Mouse (Mus musculus): ENCODE results near the gene Ttc9c.
A peak's percentile ranks its signal among the peaks of the same experiment; 100 is the strongest.
"Not testable (repeated sequence)": the region's sequence is repeated elsewhere in the genome, so short reads cannot be mapped to it uniquely, and the experiment has no call there.

The Ttc9c gene

DNA sequence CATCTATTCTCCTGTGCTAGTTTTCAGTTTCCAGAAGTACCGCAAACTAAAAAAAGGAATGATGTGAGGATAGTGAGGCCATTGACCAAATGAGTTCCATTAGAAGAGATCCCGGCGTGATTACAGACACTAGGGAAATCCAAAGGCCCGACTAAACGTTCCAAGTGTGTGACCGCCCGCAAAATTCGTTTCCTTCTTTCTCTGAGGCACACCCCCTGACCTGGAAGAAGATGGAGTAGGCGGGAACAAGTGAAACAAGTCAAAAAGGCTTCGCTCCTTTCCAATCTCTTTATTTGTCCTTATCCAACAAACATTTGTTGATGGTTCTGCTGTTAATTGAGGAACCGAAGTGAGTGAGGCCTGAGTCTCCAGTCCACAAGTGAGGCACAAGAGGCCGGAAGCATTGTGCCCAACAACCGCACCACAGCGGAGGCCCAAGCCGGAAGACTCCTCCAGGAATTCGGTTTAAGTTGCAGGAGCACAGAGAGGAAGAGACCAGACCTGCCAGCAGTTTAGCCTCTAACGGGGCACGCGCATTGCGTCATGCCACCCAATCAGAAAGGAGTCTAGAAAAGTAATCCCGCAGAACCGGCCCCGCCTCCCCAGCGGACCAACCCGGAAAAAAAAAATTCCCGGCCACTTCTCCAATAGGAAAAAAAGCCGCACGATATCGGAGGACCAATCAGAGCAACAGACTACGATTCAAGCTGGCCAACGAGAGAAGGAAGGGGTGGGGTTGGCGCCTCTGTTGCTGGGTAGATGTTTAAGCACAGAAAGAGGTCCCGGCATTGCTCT, at the start of gene Ttc9c:
Gene Ttc9c (minus strand): TSS at position 533 of the 795 bp plus-strand sequence.
- DNase-seq (ENCODE audit: low read depth, low spot score) = peak; percentile 96

DNA sequence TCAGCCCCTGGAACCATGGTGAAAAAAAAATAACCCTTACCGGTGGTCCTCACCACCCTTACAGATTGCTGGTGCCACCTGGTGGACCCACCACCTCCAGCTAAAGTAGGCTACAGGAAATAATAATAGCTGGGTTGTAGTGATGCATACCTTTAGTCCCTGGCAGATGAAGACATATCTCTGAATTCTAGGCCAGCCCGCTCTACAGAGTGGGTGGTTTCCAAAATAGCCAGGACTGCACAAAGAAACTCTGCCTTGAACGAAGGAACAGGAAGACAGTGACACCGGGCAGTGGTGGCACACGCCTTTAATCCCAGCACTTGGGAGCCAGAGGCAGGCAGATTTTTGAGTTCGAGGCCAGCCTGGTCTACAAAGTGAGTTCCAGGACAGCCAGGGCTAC, 45.1 kb upstream of the Ttc9c start:
- no peak for DNase-seq (ENCODE audit: low read depth, low spot score)

DNA sequence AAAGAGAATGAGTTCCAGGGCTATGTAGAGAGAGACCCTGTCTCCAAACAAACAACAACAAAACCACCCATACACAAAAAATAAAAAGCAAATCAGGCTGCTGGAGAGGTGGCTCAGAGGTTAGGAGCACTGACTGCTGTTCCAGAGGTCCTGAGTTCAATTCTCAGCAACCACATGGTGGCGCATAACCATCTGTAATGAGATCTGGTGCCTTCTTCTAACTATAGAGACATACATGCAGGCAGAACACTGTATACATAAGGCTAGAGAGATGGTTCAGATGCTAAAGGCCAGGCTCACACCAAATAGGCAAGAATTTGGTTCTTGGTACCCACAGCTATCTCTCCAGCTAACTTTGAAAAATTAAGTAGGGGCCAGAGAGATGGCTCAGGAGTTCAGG, 39.9 kb upstream of the Ttc9c start:
- no peak for DNase-seq (ENCODE audit: low read depth, low spot score)

DNA sequence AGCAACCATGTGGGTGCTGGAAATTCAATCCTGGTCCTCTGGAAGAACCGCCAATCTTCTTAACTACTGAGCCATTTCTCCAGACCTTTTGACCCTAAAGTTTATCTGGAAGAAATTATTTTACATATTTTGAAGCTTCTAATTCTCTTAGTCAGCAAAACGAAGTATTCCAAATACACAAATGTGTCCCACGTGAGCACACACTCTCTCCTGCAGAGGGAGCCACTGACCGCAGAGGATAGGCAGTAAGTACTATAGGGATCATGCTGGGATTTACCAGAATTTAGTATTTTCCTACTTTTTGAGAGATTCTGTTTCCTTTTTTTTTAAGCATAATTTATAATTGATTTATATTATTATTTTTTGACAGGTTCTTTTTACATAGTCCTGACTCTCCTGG, 38.6 kb upstream of the Ttc9c start:
- DNase-seq (ENCODE audit: low read depth, low spot score) = no peak

DNA sequence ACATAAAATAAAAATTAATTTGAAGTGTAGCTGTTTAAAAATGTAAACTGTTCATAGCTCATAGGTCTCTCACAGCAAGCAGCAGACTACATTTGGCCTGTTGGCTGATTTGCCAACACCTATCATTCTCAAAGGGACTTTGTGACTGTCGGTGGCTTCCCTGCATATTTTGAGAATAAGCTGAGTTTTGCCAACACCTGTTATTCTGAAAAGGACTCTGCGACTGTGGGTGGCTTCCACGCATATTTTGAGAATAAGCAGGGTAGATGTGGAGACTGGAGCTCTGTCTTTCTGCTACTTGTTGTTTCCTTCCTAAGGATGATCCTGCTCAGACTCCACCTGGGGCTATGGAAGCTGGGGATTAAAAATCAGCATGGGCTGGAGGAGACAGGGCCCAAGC, 34.0 kb upstream of the Ttc9c start:
- no peak for DNase-seq (ENCODE audit: low read depth, low spot score)

DNA sequence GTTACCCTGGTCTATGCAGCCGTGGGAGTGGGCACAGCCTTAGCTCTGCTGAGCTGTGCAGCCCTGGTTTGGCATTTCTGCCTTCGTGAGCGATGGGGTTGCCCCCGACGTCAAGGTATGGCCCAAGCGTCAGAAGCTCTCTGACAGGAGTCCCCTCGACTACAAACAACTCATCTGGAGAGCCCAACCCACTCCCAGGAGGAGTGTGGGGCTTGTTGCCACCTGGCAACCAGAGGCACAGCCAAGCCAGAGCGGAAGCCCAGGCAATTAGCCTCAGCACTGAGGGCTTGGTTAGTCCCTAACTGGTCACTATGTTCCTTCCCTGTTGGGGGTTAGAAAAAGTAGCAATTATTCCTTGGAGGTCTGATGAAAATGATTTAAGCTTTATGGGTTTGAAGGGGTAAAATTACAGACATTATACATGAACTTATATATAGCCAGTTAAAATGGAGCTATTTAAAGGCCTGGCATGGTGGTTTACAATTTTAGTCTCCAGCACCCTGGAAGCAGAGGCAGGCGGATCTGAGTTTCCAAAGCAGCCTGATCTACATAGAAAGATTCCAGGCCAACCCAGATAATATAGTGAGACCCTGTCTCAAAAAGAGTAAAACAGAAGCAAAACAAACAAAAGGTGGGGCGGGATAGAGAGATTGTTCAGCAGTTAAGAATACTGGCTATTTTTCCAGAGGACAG, 33.2 kb upstream of the Ttc9c start:
- DNase-seq (ENCODE audit: low read depth, low spot score) = no peak

DNA sequence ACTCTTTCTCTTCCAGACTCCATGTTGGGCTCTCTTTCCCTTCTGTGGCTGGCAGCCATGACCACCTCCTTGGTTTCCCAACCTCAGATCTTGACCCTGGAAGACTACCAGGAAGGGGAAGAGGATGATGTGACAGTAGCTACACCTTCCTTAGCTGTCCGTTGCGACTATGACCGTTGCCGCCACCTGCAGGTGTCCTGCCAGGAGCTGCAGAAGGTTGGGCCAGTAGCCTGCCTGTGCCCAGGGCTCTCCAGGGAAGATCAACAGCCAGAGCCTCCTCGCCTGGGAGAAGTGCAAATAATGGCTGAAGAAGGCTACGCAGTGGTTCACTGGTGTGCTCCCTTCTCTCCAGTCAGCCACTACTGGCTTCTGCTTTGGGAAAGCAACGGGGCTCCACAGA, 32.5 kb upstream of the Ttc9c start:
- no peak for DNase-seq (ENCODE audit: low read depth, low spot score)

DNA sequence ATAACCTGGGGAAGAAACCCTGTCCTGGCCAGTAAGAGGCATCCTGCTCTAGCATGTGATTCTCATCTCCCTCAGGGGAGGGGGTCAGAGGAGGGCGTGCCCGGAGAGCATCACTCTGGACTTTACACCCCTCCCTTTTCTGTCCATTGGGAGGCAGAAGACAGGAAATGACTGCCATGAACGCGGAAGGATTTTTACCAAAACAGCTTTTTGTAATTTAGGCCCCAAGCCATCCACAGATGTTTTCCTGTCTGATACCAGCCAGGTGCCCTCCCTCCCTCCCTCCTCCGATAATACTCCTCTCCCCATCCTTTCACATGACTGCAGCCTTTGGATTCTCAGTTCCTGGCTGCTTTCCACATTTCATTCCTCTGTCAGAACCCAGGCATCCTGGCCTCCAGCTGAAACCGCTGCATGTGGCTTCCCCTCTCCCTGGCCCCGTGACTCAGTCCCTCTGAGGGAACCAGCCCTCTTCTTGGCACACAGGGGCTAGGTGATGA, 31.3 kb upstream of the Ttc9c start, which contains the start of gene Lrrn4cl:
Gene Lrrn4cl (plus strand): TSS at position 367 of the 500 bp plus-strand sequence.
- DNase-seq (ENCODE audit: low read depth, low spot score) = peak; percentile 36

DNA sequence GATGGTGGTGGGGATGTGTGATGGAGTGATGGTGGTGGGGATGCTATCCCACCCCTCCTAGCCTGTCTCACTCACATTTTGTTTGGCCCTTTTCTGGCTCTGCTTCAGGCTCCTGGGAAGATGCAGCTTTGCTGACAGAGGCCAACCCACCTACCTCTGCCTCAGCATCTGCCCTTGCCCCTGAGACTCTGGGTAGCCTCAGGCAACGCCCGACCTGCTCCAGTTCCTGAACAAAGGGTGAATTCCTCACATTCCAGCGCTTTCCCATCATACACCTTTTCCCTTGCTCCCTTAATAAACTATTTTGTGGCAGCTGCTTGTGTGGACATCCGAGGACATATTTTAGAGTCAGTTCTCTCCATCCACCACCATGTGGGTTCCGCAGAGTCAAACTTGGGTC, 29.2 kb upstream of the Ttc9c start:
- no peak for DNase-seq (ENCODE audit: low read depth, low spot score)

DNA sequence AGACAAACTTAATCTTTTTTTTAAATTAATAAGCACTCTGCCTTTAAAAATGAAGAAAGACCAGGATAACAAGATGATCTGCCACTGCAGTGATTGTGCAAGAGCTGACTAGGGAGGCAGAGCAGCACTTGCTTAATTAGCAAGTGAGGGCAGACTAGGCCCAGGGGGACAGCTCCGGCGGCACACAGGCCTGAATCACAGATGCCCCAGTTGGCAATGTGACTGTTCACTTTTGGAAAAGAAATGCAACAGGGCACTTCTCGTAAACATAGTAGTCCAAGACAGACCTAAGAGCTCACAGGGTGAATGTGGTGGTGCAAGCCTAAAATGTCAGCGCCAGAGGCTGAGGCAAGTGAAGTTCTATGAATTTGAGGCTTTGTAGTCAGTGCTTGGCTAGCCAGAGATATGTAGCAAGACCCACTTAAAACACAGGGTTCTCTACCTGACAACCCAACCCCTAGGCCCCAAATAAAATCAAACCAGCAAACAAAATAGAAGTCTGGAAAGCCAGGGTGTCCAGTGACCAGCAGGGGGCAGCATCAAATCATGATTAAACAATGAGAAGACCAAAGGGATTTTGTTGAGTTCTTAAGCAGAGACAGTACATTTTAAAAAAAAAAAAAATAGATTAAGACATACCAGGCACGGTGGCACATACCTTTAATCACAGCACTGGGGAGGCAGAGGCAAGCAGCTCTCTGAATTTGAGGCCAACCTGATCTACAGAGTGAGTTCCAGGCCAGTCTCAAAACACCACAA, 25.4 kb upstream of the Ttc9c start:
- DNase-seq (ENCODE audit: low read depth, low spot score) = peak; percentile 60

DNA sequence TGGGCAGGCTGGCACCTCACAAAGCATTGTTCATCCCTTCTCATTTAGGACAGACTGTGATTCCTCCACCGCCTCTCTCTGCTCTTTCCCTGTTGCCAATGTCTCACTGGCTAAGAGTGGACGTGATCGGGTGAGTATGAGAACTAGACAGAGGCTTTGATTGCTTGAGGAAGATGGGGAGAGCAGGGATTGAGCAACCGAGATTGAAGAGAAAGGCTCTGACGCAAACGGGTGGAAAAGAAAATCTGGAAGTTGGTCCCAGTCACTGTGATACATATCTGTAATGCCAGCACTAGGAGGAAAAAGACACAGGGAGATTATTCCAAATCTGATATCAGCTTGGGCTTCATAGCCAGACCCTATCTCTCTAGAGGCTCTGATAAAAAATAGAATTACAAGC, 23.8 kb upstream of the Ttc9c start:
- no peak for DNase-seq (ENCODE audit: low read depth, low spot score)

DNA sequence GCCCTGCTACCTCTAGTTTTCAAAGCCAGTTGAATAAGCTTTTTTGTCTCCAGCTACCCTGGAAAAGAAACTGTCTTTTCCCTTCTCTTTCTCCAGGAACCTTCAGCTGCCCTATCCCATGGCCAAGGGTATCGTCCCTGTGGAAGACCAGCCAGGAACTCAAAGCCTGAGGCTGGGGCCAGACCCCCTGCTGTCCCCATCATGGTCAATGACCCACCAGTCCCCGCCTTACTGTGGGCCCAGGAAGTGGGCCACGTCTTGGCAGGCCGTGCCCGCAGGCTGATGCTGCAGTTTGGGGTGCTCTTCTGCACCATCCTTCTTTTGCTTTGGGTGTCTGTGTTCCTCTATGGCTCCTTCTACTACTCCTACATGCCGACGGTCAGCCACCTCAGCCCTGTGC, 21.9 kb upstream of the Ttc9c start:
- no peak for DNase-seq (ENCODE audit: low read depth, low spot score)

DNA sequence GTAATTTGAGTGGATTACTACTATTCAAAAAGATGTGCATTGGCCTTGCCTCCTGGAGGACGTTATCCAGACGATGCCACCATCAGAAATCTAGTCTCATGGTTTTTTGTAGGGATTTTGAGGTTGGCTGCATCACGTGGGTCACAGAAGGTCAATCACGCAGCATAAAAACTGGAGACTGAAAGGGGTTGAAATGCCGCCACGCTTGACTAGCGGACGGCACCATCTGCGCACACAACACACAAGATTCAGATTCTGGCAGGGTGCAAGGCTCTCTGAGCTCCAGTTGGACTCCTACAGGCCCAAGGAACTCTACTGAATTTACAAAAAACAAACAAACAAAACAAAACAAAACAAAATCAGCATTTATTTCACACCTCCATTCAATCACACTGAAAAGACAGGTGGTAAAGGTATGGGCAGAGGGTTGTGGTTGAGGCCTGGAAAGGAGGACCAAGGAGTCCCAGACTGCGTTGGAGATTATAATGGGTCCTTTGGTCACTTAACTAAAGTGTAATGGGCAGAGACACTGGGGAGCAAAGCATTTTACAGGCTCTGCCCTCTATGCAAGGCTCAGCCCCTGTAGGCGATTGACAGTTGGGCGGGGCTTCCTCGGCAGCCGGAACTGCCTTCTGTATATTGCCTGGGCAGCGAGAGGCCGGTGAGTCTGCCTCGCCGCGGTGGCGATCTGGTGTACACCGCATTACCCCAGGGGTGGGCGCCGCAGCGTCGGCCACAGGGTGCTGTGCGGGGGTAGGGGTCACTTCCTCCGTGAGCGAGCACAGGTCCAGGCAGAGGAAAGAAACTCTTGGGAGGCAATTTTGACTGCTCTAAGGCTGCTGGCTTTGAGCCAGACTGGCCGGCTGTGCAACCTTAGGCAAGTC, 21.0 kb upstream of the Ttc9c start:
- no peak for DNase-seq (ENCODE audit: low read depth, low spot score)

DNA sequence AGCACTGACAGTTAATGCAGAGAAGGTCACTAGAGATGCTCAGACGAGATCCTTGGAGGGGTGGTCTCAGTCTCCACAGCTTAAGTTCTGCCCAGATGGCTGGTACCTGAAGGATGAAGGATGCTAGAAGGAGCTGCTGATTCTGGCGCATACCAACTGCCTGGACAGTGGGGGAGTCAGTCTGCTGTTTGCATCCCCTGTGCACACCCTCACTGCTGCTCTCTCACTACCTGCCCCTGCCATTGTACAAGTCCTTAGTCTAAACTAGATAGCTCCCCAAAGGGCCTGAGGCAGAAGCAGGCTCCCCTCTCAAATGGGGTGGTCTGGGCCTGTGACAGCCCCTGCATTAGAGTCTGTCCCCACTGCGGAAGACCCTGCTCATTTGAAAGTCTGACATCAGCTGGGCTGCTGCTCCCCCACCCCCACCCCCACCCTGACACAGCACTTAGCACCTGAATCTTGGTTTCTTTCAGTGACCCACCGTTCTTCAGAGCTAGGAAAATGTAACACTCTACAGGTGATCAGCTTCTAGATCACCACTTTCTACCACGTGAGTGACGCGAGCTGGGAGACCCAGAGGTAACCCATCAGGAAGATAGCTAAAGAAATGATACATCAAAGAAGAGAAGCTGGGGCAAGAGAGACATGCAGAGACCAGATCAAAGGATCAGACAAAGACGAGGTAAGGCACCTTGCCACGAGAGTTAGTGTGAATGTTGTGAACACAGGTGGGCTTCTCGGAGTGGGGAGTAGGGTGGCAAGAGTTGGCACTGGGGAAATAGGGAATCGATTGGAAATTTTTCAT, 20.2 kb upstream of the Ttc9c start, which contains the start of gene Gng3:
Gene Gng3 (minus strand): TSS at position 92 of the 805 bp plus-strand sequence.
- peak; percentile 41 for DNase-seq (ENCODE audit: low read depth, low spot score)

DNA sequence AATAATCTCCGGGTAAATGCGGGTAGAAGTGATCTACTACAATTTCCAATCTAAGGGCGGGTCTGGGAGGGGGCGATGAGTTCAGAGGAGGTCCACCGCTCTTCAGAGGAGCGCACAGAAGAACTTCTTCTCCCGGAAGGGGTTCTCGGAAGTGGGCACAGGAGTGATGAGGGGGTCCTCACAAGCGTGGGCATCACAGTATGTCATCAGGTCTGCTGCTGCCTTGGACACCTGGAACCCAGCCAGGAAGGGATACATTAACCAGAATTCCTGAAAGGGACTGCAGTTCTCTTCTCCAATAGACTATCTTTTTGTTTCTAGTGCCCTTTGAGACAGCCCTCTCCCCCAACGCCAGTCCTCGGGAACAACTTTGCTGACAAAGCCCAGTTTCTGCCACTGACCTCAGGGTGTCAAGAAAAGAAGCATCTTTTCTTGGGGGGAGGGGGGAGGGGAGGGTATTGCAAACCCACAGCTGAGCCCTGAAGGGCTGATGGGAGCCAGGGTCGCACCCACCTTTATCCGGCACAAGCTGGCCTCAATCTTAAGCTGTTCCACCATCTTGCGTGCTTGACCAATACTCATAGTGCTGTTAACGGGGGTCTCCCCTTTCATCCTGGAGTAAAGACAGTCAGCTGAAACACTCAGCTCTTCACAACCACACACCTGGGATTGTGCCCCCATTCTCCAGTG, 19.1 kb upstream of the Ttc9c start:
- no peak for DNase-seq (ENCODE audit: low read depth, low spot score)

DNA sequence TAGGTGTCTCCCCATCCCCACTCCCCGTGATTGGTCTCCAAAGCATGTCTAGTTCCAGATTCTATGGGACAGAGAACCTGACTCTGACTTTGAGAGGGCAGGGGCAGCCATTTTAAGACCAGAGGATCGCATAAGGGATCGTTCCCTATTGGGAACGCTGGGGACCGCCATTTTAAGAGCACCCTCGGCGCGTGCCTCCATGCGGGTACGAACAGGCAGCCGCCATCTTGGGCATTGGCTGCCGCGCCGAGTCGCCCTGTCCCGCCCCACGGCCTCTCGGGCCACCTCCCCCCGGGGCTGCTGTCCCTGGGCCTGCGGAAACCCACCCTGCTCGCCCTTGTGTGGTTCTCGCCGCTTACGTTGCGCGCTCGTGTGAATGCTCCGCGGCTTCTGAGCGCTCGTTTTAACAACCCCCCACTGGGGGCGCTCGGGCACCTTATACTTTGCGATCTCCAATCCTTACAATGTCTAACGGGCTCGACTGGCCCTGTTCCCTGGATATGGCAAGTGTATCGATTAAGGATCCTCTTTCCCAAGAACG, 18.2 kb upstream of the Ttc9c start, which contains the start of gene Bscl2:
Gene Bscl2 (plus strand): TSS at position 217 of the 541 bp plus-strand sequence.
- peak; percentile 66 for DNase-seq (ENCODE audit: low read depth, low spot score)

DNA sequence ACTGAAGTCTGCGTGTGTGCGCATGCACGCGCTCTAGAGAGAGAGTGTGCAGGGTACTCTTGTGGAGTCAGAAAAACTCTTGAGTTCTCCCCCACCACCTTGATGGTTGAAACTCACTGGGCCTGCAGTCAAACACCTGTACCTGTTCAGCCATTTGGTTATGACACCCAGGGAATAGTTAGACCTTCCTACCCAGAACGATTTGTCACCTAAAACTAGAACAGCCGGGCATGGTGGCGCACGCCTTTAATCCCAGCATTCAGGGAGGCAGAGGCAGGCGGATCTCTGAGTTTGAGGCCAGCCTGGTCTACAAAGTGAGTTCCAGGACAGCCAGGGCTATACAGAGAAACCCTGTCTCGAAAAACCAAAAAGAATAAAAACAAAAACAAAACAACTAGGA, 17.2 kb upstream of the Ttc9c start:
- not testable (repeated sequence) for DNase-seq (ENCODE audit: low read depth, low spot score)

DNA sequence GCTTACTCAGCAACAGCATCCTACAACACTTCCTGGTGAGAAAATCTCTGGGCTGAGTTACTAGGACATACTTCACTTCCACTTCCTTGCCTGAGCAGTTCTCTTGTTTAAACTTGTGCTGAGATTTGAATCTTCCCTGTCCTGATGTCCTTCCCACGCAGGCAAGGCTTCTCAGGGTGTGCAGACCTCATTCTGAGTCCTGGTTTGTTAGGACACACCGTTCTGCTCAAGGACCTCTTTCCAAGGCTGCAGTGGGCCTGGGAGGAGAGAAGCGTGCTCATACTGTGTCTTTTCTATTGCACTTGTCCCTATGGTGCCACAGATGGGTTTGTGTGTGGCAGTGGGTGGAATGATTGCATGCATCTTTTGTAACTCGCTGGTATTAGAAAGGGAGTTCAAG, 13.8 kb upstream of the Ttc9c start:
- no peak for DNase-seq (ENCODE audit: low read depth, low spot score)

DNA sequence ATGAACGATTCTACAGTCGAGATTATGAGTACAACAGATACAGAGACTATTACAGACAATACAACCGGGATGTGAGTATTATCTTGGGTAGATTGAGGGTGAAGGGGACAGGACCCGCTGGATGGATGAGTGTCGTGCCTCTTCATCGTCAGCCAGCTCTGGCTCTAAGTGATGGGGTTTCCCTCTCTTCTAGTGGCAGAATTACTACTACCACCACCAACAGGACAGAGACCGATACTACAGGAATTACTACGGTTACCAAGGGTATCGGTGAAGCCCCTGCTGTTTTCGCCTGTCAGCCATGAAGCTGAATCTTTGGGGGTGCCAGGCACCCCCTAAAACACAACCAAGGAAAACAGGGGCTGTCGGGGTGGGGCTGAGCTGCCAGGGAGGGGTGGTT, 12.1 kb upstream of the Ttc9c start:
- no peak for DNase-seq (ENCODE audit: low read depth, low spot score)
